Mouse (Mus musculus): ENCODE results near the gene Hoxa6.

DNA sequence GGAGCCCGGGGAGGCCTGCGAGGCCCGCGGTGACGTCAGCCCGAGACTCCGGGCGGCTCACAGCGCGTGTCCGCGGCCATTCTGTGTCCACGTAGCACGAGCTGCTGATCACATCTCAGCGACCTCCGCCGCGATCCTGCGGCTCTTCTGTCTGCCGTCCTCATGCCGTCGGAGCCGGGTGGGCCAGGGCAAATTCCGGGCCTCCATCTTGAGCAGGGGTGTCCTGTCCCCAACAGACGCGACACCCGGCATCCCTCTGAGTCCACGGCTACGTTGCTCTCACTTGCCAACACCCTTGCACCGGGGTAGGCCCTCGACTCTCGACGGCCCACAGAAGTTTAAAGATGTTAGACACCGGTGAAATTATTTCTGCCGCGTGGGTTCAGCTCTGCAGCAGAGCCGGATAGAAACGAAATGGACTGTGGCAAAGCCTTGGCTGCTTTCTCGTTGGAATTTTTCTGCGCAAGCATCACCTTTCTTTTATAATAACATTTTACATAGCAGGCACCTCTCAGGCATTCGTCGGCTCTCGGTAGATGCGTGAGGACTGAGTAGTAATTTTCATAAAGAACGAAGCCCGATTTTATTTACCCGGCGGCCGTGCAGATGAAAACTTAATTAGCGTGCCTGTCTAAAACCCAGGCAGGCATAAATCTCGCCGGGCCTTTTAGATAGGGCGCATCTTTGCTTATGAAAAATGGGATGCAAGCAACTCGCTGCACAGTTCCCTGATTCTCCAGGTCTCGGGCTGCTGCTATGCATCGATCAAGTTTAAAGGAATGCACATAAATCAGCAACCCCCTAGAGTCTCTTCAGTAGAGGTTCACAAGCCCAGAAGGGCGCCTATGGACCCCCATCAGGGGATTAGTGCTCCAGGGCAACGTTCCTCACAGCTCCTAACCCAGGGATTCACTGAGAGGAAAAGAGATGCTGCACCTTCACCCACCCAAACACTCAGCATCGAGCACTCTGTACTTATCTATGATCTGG is 45.3 kb upstream of the Hoxa6 start:
- no peak for TF ChIP-seq POLR2A (IDR thresholded peaks at IDR 0.05; ENCODE audit: low read depth, low read length)
- TF ChIP-seq CTCF (IDR thresholded peaks at IDR 0.05; ENCODE audit: extremely low read depth, insufficient read length, insufficient replicate concordance, low read depth, low read length): no peak
